Mouse (Mus musculus) cerebellum, adult 8-10 months (tissue): ENCODE data around the gene Pde4dip.

Experiments
- DNase-seq: peaks from one replicate; pipeline ENCODE4 v3.0.0; 2022

Pde4dip gene

GRCm38 (mm10) chr3:97641396-97641795 is 247.1 kb downstream of the Pde4dip start:
- no peak for DNase-seq
